Mouse (Mus musculus): Measurements from ENCODE around the gene Sh3d21. TPM values are rescaled to one million over a fixed set of nuclear protein-coding genes. Genes with fewer than 3 reads are reported as not detected.

The Sh3d21 gene
- total RNA-seq, 2 experiments from 2014 or later, result 0.97 to 1.2 TPM

DNA sequence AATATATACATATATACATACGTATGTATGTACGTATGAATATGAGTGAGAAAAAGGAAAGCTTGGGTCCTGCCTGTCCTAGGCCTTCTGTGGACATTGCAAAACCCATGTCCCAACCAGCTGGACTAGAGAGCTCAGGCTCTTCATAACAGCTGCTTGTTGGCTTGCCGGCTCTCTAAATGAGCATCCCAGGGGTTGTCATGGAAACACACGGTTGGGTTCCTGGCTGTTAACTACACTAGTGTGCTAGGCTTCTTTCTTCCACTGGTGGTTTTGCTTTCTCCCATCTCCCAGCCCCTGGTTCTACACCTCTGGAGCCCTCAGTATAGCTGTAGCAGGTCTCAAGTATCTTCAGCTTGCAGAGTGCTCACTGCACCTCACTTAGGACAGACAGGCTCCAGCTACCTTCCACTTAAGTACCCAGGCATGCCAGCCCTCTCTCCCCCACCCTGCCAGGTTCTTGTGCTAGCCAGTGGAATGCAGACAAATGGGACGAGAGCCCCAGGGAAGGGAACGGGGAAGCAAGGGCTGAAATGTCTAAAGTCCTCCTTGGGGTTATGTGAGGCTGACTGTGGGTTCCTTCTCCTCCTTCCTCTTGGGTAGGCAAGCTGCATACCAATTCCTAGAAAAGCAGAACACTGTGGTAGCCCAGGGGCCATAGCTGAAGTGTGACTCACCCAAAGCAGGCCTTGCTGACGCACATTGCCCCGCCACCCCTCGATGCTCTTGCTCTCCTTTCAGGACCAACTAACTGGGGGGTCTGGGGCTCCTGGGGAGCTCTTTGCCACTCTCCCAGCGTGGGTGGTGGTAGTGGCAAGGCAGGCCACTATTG lies 31.8 kb downstream of the Sh3d21 start:
- Histone ChIP-seq H3K4me3 (no peak overlapping the region), H3K27ac (peak overlapping the region; percentile 81)
- intact Hi-C loops (cut with DNase I), result no loop called here
- TF ChIP-seq CTCF (IDR thresholded peaks at IDR 0.05), result no peak
- DNase-seq, result peak; percentile 44

DNA sequence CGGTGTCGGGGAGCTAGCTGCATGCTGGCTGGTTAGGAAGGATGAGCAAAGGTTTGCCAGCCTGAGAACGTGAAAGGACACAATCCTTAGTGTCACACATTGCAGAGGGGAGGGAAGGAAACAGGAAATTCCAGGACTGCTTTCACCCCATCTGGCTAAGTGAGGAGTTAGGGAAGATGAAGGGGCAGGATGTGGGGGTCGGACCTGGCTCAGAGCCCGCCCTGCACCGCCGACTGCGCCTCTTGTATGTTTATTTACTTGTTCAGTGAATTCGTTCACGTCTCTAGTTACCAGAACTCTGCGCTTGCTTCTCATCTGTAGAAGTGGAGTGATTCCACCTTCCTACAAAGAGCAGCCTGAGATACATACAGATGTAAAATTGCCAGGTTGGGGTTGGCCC lies 32.8 kb downstream of the Sh3d21 start:
- Histone ChIP-seq H3K4me3 (no peak overlapping the region), H3K27ac (peak overlapping the region; percentile 81)
- intact Hi-C loops (cut with DNase I), result no loop called here
- TF ChIP-seq CTCF (IDR thresholded peaks at IDR 0.05), result no peak
- no peak for DNase-seq

DNA sequence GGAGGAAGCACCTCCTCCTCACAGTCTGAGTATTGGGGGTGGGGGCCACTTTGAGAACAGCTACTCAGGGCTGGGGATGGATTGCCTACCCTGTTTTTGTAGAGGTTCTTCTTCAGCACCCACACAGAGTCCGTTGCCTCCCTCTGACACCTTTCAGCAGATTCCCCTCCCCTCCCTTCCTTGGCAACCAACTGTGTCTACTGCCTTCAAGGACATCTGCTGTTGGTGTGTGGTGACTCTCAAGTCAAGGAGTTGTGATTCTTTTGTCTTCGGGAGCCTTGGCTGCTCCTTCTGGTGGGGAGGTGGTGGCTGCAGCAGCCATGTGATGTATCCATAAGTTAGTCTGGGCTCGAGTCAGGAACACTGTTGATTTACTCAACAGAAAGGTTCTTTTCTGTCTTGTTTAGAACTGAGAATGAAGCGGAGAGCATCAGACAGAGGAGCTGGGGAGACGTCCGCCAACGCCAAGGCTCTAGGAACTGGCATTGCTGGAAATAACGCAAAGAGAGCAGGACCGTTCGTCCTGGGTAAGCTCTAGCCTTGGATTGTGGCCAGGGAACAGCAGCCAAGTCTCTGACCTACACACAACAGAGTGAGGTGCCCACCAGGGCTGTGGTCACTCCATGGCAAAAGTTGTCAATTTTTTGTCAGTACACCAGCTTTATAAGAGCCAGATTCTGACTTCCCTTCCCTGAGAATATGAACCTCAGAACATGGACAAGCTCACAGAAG lies 39.8 kb downstream of the Sh3d21 start:
- TF ChIP-seq CTCF (IDR thresholded peaks at IDR 0.05), result no peak
- Histone ChIP-seq H3K4me3 (no peak overlapping the region), H3K27ac (no peak overlapping the region)
- no peak for DNase-seq
- intact Hi-C loops (cut with DNase I), result no loop called here

DNA sequence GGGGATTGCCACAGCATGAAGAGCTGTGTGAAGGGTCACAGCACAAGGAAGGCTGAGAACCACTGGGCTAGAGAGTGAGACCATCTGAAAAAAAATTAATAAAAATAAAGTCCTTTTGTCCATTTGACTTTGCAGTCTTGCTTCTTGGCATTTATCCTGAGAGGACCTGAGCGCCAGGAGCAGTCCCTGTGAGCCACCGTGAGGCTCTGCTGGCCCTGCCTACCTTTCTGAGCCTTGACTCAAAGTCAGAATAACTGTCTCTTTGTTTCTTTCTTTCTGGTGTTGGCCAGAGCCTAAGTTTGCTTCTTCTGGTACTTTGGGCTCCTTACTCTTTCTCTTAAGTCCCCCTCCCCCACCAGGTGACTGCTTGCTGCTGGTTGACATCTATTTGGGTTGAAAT lies 42.8 kb downstream of the Sh3d21 start:
- intact Hi-C loops (cut with DNase I), result no loop called here
- DNase-seq, result no peak
- H3K27ac ChIP-seq, result peak overlapping the region; percentile 73
- TF ChIP-seq CTCF (IDR thresholded peaks at IDR 0.05), result no peak
- no peak overlapping the region for H3K4me3 ChIP-seq

DNA sequence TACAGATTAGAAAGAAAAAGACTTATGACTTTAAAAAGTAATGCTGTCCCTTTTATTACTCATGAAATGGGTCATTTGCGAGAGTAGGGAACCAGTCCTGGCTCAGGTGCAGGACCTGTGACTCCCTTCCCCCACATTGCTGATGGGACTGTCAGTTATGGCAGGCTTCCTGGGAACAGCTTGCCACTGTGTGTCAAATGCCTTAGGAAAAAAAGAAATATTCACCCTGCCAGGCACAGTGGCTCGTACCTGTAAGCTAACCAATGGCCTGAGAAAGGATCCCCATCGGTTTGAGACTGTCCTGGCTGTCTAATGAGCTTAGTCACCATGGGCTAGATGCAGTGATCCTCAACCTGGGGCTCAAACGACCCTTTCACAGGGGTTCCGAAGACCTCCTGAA lies 43.2 kb downstream of the Sh3d21 start:
- no peak for TF ChIP-seq CTCF (IDR thresholded peaks at IDR 0.05)
- Histone ChIP-seq H3K27ac (peak overlapping the region; percentile 73), H3K4me3 (no peak overlapping the region)
- DNase-seq, result peak; percentile 62
- intact Hi-C loops (cut with DNase I), result no loop called here

DNA sequence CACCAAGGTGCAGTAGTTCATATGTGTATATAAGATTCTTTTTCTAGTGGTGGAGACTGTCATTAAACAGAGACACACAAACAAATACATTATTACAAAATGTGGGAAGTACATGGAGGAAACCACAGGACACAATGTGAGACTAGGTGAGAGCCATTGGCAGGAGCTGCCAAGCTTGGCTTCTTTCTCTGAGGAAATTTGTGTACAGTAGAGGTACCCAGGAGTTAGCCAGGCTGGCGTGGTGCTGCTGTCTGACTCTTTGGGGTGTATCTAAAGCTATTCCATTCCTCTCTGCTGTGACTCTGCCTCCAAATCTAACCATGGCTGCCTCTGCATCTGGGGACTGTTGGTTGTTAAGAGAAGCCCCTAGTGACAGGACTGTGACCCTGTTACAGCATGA lies 44.2 kb downstream of the Sh3d21 start:
- DNase-seq, result no peak
- peak overlapping the region; percentile 97 for H3K27ac ChIP-seq
- intact Hi-C loops (cut with DNase I), result no loop called here
- no peak overlapping the region for H3K4me3 ChIP-seq
- no peak for TF ChIP-seq CTCF (IDR thresholded peaks at IDR 0.05)

DNA sequence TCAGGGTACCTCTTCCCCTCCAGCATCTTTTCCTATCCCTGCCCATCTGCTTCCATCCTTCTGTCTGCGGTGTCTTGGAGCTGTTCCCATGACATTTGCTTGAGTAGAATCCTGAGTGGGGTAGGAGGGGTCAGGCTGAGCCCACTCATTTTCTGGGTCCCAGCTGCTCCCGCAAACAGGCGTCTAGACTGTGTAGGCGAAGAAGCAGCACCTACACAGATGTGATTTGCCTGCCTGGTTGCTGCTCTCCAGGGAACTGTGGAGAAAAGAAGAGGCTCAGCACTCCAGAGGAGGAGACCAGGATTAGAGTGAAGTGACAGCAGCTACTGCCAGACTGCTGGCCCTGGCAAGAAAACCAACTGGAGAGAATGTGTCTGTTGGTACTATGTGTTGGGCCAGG lies 44.6 kb downstream of the Sh3d21 start:
- no peak for TF ChIP-seq CTCF (IDR thresholded peaks at IDR 0.05)
- no peak for DNase-seq
- H3K27ac ChIP-seq, result peak overlapping the region; percentile 97
- intact Hi-C loops (cut with DNase I), result no loop called here
- H3K4me3 ChIP-seq, result no peak overlapping the region

DNA sequence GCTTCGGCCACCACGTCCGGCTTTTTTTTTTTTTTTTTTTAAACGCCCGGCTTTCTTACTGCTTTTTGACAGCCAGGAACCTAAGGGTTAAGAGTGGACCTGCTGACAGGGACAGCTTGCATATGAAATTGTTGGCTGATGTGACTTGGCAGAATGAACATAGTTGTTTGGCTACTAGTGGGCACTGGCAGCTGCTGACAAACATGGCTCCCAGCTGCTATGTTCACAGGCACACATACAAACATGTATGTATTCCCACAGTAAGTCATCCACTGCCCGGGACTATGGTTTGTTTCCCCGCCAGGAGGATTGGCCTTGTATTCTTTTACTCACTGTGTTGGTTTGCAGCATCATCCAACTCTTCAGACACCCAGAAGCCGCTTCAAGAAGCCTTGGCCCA lies 46.2 kb downstream of the Sh3d21 start:
- H3K4me3 ChIP-seq, result no peak overlapping the region
- DNase-seq, result no peak
- H3K27ac ChIP-seq, result peak overlapping the region; percentile 97
- intact Hi-C loops (cut with DNase I), result no loop called here
- no peak for TF ChIP-seq CTCF (IDR thresholded peaks at IDR 0.05)

DNA sequence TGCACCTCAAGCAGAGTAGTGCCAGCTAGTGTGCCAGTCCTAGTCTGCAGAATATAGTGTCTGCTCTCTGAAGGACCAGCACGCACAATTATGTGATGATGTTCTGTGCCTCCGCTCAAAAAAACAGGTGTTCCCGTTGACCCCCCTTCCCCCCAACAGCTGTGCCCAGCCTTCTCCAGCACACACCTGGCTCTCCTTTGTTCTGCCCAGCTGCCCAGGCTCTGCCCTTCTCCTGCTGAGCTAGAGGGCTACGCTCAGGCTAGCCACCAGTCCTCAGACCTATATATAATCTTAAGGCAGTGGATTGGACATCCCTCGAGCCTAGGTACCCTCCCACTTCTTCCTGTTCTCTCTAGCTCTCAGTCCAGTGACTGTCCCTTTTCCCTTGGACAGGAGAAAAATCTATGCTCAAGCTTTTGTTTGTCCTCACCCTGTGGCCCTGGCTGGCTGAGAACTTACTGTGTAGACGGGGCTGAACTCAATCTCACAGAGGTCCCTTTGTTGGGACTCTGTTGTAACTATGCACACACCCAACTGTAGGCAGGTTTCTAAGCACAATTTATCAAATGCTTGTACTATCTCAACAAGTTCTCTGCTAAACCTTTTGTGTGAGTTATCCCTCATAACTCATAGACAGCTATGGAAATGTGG lies 47.3 kb downstream of the Sh3d21 start:
- H3K4me3 ChIP-seq, result no peak overlapping the region
- DNase-seq, result no peak
- intact Hi-C loops (cut with DNase I), result no loop called here
- no peak for TF ChIP-seq CTCF (IDR thresholded peaks at IDR 0.05)
- peak overlapping the region; percentile 97 for H3K27ac ChIP-seq

DNA sequence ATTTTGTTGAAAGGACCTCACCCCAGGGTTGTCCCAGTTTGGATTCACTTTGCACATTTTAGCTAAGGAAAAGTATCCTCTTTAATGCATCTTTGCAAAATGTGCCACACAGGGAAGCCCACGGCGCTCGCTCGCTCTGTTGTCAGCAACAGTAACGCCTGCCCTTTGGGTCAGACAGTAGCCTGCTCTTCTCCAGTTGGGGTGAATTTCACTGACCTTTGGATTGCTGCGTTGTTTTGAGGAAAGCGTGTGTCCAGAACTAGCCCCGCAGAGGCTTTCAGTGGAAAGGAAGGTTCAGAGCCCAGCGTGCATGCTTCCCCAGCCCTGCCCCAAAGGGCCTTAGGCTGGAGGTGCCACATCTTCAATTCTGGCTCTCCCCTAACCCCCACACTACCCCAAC lies 47.9 kb downstream of the Sh3d21 start:
- no peak for DNase-seq
- no peak for TF ChIP-seq CTCF (IDR thresholded peaks at IDR 0.05)
- no peak overlapping the region for H3K4me3 ChIP-seq
- H3K27ac ChIP-seq, result peak overlapping the region; percentile 97
- intact Hi-C loops (cut with DNase I), result no loop called here

DNA sequence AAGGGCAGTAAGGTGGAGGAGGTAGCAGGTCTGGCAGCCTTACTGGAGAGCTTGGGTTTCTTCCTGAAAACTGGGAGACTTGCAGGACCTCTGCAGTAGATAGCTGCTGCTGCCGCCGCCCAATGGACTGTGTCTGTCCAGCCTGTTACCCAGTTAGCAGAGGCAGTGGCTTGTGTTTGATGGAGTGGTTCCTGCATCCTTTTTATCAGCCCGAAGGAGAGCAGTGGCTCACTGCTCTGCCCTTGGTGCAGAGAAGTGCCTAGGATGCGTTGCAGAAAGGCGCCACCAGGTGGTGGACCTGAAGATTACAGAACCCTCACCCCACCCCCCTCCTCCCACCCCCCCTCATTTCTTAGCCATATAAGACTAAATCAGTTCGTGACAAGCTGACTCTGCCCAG lies 49.3 kb downstream of the Sh3d21 start:
- peak overlapping the region; percentile 97 for H3K27ac ChIP-seq
- H3K4me3 ChIP-seq, result peak overlapping the region; percentile 46
- intact Hi-C loops (cut with DNase I), result loop anchor here (1.0 kb wide), 1 partner anchor 28 kb away; no protein-coding TSS in a partner anchor
- TF ChIP-seq CTCF (IDR thresholded peaks at IDR 0.05), result peak; percentile 84
- DNase-seq, result peak; percentile 82

DNA sequence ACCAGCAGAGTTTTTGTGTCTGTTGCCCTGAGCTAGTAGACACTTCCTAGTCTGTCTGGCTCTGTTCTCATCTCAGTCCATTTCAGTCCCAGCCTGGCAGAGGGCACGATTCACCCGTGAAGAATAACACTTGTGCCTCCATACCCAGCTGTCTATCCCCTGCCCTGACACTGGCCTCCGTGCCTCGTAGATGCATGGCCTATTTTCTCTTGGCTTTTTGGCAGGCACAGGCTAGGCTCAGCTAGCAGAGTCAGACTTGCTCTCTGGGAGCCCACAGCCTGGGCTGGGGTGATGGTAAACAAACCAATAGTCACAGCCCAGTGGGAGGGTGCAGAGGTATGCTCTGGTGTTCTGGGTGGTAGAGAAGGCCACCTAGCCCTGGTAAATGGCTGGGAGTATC lies 50.0 kb downstream of the Sh3d21 start:
- Histone ChIP-seq H3K4me3 (peak overlapping the region; percentile 46), H3K27ac (peak overlapping the region; percentile 97)
- DNase-seq, result peak; percentile 83
- TF ChIP-seq CTCF (IDR thresholded peaks at IDR 0.05), result no peak
- intact Hi-C loops (cut with DNase I), result loop anchor here (1.0 kb wide), 1 partner anchor 27 kb away; no protein-coding TSS in a partner anchor

DNA sequence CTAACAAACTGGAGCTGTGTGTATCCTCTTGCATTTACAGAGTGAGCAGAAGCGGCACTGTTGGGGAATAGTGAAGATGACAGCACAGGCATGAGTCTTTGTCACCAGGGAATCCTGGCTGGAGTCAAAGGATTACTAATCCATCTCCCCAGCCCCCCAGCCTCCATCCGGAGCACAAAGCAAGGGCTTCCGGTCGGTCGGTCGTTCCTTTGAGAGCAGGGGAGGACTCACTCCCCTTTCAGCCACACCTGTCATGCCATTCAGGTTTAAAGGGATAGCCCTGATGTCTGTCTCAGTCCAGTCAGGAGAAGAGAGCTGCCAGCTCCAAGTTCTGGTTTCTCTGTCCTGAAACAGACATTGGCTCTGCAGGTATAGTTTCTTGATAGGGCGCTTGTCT lies 52.1 kb downstream of the Sh3d21 start:
- intact Hi-C loops (cut with DNase I), result no loop called here
- TF ChIP-seq CTCF (IDR thresholded peaks at IDR 0.05), result no peak
- Histone ChIP-seq H3K4me3 (peak overlapping the region; percentile 65), H3K27ac (peak overlapping the region; percentile 97)
- DNase-seq, result peak; percentile 59

Measured in gastrocnemius, adult 2 months (tissue).